Mouse (Mus musculus) frontal cortex, adult 2 months (tissue): ENCODE measurements around the gene Gpr156. TPM values are rescaled to one million over a fixed set of nuclear protein-coding genes. Genes with fewer than 3 reads are reported as not detected.

Experiments
- DNase-seq, 2 experiments: peaks; one replicate each; pipeline ENCODE4 v3.0.0; 2022; ENCODE audit warnings: low spot score in 1 of 2; ENCODE audit errors: extremely low spot score in 1 of 2
- polyA plus RNA-seq: library from polyadenylated mRNA; depleted of rRNA; stranded (reverse); fragments of >200 nt; gene quantifications from 2 replicates; pipeline ENCODE4 v1.2.3, GENCODE M21; 2012

Gpr156 gene
- polyA plus RNA-seq, 1 experiment, result 1.0 TPM

- no peak for DNase-seq
Measured at GRCm38 (mm10) chr16:37911086-37911485, 5.2 kb upstream of the Gpr156 start.

DNA sequence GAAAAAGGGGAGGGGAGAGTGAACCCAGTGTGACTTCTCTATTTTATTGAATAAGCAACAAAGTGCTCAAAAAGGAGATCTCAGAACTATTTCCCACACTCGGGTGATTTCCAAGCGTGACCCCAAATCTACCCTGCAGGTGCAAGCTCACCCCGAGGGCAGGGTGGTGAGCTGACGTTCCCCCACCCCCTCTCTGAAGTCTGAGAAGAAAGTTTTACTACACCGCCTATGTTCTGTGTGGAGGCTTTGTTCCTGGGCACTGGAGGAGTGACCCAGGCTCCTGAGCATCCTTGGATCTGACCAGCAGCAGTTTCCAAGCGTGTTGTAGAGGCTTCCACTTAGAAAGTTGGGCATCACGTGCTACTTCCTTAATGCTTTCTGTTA, 514 bp downstream of the Gpr156 start:
- DNase-seq, result no peak

- no peak for DNase-seq
Measured at GRCm38 (mm10) chr16:37919000-37919399, 2.7 kb downstream of the Gpr156 start.

DNA sequence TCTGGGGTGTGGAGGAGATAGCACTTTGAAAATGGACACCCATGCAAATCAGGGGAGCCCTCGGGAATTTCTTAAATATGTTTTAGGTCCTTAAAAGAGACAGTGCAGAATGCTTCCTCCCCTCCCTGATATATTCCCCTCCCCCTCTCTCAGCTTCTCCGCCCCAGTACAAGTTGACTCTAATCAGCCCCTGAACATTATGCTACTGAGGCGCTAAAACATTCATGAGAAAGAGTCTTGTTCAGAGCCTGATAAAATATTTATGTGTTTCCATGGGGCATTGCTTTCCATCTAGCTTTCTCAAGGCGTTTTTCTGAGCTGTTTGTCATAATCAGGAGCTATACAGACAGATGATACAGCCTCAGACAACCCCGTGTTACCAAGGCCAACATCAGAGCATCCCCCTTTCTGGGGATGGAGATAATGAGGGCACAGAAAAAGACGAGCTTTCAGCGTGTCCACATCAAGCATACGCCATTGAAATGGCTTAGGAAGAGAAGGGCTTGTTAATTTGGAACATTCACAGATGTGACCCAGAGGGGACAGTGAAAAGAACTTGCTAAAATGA, 4.6 kb downstream of the Gpr156 start:
- DNase-seq, result no peak

GRCm38 (mm10) chr16:37926087-37926486, 9.8 kb downstream of the Gpr156 start:
- DNase-seq, result no peak

DNA sequence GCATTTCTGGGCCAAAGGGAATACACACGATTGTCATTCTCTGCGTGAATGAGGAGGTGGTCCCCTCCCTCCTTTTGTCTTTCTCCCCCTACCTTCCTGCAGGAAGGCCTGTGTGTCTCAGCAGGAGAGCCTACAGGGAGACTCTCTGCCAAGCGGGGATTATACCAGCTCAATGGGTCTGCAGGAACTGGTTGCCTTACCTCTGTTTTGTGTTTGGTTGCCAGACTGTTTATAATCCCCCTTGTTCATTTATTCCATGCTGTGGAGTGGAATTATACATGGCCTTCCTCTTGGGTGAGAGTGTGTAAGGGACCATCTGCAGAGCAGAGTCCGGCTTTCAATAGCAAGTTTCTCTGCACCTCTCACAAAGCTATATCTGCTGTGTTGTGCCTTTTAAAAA, 10.8 kb downstream of the Gpr156 start:
- DNase-seq, result no peak

DNA sequence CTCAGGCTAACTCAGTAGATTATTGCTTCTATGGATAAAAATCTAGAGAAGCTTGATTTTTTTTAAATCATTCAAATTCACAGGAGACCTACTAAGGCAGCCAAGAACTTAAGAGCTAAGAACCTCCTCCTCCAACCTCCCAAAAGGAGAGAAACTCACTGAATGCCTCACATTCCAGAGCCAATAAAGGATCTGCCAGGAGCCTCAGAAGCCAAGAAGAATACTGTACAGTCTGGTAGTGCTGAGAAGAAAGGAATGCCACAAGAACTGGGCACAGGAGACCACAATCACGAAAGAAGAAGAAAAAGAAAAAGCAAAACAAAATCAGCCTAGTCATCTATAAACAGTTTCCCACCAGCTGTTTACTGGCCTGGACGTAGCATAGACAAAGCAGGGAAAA, 12.7 kb downstream of the Gpr156 start:
- DNase-seq, result peak in 1 of 2 experiments; percentile 6

DNA sequence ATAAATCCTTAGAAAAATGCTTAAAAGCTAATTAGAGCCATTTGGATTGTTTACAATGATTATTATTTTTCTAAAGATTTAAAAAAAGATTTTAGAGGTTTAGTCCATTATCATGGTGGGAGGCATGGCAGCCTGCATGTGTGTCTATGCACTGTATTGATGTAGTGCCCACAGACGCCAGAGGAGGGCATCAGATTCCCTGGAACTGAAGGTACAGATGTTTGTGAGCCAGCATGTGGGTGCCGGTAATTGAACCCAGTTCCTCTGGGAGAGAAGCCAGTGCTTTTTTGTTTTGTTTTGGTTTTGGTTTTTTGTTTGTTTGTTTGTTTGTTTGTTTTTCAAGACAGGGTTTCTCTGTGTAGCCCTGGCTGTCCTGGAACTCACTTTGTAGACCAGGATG, 13.3 kb downstream of the Gpr156 start:
- no peak for DNase-seq

DNA sequence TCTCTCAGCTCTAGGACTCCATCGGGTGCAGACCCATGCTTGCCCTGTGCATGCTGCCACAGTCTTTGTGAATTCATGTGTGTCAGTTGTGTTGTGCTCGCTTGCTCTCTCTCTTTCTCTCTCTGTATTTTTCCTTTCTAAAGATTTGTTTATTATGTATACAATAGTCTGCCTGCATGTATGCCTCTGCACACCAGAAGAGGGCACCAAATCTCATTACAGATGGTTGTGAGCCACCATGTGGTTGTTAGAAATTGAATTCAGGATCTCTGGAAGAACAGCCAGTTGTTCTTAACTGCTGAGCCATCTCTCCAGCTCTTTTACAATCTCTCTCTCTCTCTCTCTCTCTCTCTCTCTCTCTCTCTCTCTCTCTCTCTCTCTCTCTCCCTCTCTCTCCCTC, 18.6 kb downstream of the Gpr156 start:
- no peak for DNase-seq

- DNase-seq, result no peak
Measured at GRCm38 (mm10) chr16:37937276-37937675, 21.0 kb downstream of the Gpr156 start.

- DNase-seq, result peak; percentile 84 to 88
Measured at GRCm38 (mm10) chr16:37938125-37939081, 22.1 kb downstream of the Gpr156 start.

- DNase-seq, result no peak
Measured at GRCm38 (mm10) chr16:37939082-37939863, 23.0 kb downstream of the Gpr156 start.

DNA sequence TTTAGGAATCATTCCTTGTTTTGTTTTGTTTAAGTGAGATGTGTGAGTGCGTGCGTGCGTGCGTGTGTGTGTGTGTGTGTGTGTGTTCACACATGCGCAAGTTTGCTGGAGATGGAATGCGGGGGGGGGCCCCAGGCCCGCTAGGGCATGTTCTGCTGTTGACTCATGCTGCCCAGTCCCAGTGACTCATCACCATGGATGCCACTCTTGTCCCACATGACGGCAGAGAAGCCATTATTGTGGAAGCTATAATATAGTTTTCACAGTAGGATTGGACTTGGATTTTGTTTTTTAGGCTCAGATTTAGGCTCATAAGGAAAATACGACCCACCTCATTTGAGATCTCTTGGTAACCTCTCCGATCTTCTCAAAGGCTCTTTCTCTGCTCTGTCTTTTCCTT, 24.0 kb downstream of the Gpr156 start:
- DNase-seq, result no peak

GRCm38 (mm10) chr16:37943701-37944100, 27.4 kb downstream of the Gpr156 start:
- no peak for DNase-seq

GRCm38 (mm10) chr16:37945031-37945796, 28.9 kb downstream of the Gpr156 start:
- DNase-seq, result peak in 1 of 2 experiments; percentile 60

- peak in 1 of 2 experiments; percentile 71 for DNase-seq
Measured at GRCm38 (mm10) chr16:37947160-37947559, 30.9 kb downstream of the Gpr156 start.

- no peak for DNase-seq
Measured at GRCm38 (mm10) chr16:37948365-37948764, 32.1 kb downstream of the Gpr156 start.

GRCm38 (mm10) chr16:37951171-37951570, 34.9 kb downstream of the Gpr156 start:
- no peak for DNase-seq

DNA sequence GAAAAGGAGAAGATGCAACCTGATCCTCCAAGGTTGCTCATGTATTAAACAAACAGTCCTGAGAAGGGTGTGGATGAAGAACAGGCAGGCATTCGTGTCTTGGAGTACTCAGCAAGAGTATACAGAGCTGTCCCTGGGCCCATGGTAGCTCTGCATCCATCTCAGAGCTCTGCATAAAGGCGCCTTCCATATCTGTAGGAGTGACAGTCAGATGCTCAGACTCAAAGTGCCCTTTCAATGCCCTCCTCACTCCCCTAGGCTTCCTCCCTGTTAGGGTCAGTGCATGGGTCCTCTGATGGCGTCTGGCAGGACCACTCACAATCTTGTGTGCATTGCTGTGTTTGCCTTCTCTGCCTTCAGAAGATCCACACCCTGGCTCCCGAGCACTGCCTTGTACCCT, 36.9 kb downstream of the Gpr156 start:
- no peak for DNase-seq
